Mouse (Mus musculus): ENCODE results near the gene Epo.

Epo gene

GRCm38 (mm10) chr5:137533117-137533827, at the start of gene Epo, which contains the start of gene Gnb2:
TSS of gene Epo (minus strand) at chr5:137533242.
TSS of gene Gnb2 (minus strand) at chr5:137533510.
- peak; percentile 98 for DNase-seq

- DNase-seq: no peak
Observed at GRCm38 (mm10) chr5:137582702-137583101, 49.7 kb upstream of the Epo start.

- no peak for DNase-seq
Observed at GRCm38 (mm10) chr5:137580246-137580645, 47.2 kb upstream of the Epo start.

DNA sequence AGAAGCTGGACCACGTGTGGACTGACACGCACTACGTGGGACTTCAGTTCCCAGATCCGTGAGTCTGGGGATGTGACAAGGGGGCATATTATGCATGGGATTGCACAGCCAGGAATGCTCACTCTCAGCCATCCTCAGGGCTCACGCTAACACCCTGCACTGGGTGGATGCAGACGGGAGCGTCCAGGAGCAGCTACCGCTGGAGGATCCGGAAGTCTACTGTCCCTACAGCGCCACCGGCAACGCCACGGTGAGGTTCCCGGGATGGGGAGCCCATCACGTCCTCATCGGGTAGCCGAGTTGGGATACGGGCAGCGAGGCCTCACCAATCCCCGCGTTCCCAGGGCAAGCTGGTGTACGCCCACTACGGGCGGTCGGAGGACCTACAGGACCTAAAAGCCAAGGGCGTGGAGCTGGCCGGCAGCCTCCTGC, 41.4 kb upstream of the Epo start:
- peak; percentile 83 for DNase-seq

GRCm38 (mm10) chr5:137570691-137571586, 37.9 kb upstream of the Epo start:
- DNase-seq: no peak

DNA sequence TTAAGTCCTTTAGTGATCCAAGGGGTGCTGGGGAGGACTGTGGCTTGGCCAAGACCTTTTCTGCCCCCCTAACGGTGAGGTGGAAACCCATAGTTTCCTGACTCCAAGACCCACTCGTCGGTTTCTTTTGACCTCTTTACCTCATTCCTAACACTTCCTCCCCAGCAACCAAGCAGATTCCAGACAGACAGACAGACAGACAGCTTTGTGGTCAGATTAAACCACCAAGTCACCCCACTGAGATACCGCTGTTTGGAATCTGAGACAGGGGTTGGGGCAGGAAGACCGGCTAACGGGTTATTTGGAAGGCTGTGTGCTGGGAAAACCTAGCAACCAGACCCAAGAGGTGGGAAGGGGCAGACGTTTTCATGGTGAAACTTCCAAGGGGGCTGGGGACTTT, 37.1 kb upstream of the Epo start:
- DNase-seq: no peak

- DNase-seq: no peak
Observed at GRCm38 (mm10) chr5:137569665-137570064, 36.6 kb upstream of the Epo start, which contains the start of gene Tfr2. TSS of gene Tfr2 (plus strand) at chr5:137569840.

- no peak for DNase-seq
Observed at GRCm38 (mm10) chr5:137569031-137569430, 36.0 kb upstream of the Epo start.

DNA sequence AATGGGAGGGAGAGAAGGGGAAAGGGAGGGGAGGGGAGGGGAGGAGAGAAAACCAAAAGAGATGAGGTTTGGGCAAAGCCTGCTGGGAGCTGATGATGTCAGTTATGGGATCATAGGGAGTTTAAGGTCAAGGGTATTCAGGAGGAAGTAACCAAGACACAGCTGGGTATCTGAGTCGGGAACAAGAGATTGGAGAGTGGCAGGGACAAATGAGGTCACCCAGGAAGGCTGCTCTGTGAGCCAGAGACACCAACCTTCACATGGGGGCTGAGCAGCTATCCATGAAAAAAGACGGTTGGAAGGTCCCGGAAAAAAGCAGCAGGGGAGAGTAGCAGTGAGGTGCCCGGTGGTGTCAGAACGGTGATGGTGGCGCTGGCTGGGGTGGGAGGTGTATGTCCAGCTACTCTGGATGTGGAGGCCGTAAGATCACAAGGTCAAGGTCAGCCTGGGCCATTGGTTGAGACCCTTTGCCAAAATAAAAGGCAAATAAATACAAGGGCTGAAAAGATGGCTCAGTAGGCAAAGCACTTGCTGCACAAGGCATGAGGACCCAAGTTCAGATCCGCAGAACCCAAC, 35.3 kb upstream of the Epo start:
- no peak for DNase-seq

DNA sequence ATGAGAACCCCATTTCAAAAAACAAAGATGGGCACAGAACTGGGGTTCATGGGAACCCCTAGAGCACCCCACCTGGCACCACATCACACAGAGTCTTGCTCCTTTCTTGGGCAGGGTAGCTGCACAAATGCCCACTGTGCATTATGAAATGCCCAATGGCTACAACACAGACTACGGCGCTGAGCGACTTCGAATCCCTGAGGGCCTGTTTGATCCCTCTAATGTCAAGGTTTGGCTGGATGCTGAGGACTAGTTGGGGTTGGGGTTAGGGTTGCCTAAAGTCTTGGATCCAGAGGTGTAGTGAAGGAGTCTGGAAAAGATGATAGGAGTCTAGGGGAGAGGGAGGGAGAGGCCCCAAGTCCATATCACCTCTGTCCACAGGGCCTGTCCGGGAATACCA, 33.4 kb upstream of the Epo start:
- DNase-seq: no peak

- no peak for DNase-seq
Observed at GRCm38 (mm10) chr5:137565744-137566143, 32.7 kb upstream of the Epo start.

DNA sequence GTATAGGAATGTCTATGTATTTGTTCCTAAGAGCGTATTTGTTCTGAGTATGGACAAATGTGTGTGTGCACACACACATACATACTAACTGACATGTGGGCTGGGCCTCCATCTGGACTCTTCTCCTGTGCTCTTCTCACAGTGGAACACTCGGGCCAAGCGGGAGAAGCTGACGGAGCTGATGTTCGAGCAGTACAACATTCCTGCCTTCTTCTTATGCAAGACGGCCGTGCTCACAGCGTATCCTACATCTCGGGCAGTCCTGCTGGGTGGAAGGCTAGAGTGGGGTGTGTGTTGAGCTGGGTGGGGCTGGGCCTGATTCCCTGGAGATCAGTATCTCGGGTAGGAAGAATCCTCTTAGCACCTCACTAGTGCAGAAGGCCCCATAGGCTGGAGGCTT, 29.9 kb upstream of the Epo start:
- DNase-seq: no peak

GRCm38 (mm10) chr5:137561556-137561955, 28.5 kb upstream of the Epo start:
- DNase-seq: no peak

GRCm38 (mm10) chr5:137553898-137554297, 20.9 kb upstream of the Epo start:
- peak; percentile 52 for DNase-seq

GRCm38 (mm10) chr5:137553411-137553837, 20.4 kb upstream of the Epo start, which contains the start of gene Actl6b:
TSS of gene Actl6b (plus strand) at chr5:137553517.
- peak; percentile 94 for DNase-seq

- no peak for DNase-seq
Observed at GRCm38 (mm10) chr5:137553000-137553399, 20.0 kb upstream of the Epo start.

GRCm38 (mm10) chr5:137551119-137551518, 18.1 kb upstream of the Epo start:
- peak; percentile 26 for DNase-seq

- no peak for DNase-seq
Observed at GRCm38 (mm10) chr5:137549840-137550239, 16.8 kb upstream of the Epo start.

- peak; percentile 13 for DNase-seq
Observed at GRCm38 (mm10) chr5:137545596-137545995, 12.6 kb upstream of the Epo start.

DNA sequence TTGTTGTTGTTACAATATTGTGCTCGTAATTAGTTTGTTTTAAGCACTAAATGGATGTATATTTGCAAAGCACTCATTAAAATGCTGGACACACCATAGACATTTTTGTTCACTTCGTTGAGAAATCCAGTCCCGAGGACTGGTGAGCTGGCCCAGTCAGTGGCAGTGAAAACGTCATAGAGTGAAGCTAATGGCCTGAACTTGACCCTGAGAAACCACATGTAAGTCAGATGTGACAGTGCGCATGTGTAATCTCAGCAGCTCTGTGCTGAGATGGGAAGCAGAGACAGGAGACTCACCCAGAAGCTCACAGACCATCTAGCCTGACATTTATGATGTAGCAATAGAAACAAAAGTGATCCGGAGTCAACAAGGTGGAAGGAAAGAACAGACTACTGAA, 11.9 kb upstream of the Epo start:
- DNase-seq: peak; percentile 3

GRCm38 (mm10) chr5:137541768-137542540, 8.9 kb upstream of the Epo start:
- DNase-seq: peak; percentile 88

DNA sequence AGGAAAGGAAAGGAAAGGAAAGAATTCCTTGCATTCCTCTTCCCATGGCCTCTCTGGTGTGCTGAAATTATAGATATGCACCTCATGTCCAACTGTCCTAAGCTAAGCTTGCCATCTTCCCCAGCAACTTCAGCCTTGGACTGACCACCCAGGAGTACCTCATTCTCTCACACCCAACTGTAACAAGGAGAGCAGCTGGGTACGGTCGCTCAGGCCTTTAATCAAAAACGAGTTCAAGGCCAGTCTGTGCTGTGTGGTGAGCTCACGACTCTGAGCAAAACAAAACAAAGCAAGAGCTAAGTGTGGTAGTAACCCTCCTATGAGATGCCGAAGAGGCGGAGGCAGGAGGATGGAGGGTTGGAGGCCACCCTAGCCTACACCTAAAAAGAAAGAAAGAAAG, 7.9 kb upstream of the Epo start:
- peak; percentile 22 for DNase-seq

Data from cerebellum, adult 11-12 months (tissue).